Mouse (Mus musculus): ENCODE measurements at regions not wholly inside any gene's neighbourhood (a gene's known extent, or its start where the extent isn't known, plus 50 kb on each side); places are given as distances from the start of the nearest gene placed in this dataset.

DNA sequence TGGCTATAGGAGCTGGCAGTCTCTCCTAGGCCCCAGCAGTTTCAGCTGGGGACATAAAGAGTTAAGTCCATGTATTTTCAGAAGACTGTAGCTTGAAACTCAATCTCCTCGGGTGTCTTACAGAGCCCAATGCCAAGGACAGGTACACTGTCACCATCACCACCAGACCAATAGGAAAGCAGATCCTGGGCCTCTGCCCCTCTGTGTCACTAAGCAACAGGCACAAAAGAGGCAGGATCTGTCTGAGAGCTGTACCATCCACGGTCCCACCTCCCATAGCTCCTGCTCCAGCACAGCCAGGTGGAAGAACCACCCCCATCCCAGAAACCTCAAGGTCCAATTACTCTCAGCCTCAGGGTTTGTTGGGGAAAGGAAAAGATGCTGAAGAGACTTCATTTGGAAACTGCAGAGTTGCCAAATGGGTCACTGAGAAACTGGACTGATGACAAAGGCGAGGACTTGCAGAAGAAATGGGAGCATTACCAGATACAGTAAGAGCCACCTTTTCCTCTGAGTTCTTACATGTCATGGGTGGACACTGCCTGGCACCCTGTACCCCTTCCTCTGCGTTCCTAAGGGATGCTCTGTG lies 115.7 kb downstream of the Rassf10 start:
- TF ChIP-seq CTCF (IDR thresholded peaks at IDR 0.05) (no peak), EP300 (IDR thresholded peaks at IDR 0.05) (no peak)

Data from lung, postnatal 0 days (tissue).